Mouse (Mus musculus) testis, postnatal 10 days (tissue): Measurements from ENCODE around the gene Eif6.

Experiments
- DNase-seq: peaks from one replicate; pipeline ENCODE4 v3.0.0; 2021; ENCODE audit warnings: low spot score

Eif6 gene

GRCm38 (mm10) chr2:155787949-155788931 is 38.5 kb downstream of the Eif6 start:
- DNase-seq: no peak

- DNase-seq: no peak
Observed at GRCm38 (mm10) chr2:155786905-155787304, 39.8 kb downstream of the Eif6 start.

- no peak for DNase-seq
Observed at GRCm38 (mm10) chr2:155784534-155784933, 42.2 kb downstream of the Eif6 start.

GRCm38 (mm10) chr2:155779506-155779905 is 47.2 kb downstream of the Eif6 start:
- no peak for DNase-seq

GRCm38 (mm10) chr2:155779066-155779465 is 47.7 kb downstream of the Eif6 start:
- DNase-seq: no peak

GRCm38 (mm10) chr2:155778004-155778403 is 48.7 kb downstream of the Eif6 start:
- DNase-seq: no peak

- DNase-seq: no peak
Observed at GRCm38 (mm10) chr2:155777688-155777985, 49.1 kb downstream of the Eif6 start.

- DNase-seq: no peak
Observed at GRCm38 (mm10) chr2:155776824-155777687, 49.7 kb downstream of the Eif6 start.

GRCm38 (mm10) chr2:155775685-155776263 is 51.0 kb downstream of the Eif6 start:
- peak; percentile 84 for DNase-seq

GRCm38 (mm10) chr2:155774927-155775684 is 51.6 kb downstream of the Eif6 start, which contains the start of gene Mmp24:
Gene Mmp24, plus strand, starts transcription at chr2:155775342.
- DNase-seq: no peak

- no peak for DNase-seq
Observed at GRCm38 (mm10) chr2:155774261-155774926, 52.3 kb downstream of the Eif6 start.

GRCm38 (mm10) chr2:155773664-155774063 is 53.1 kb downstream of the Eif6 start:
- no peak for DNase-seq
